Mouse (Mus musculus) myocyte (in vitro differentiated cells): ENCODE measurements at regions not wholly inside any gene's neighbourhood (a gene's known extent, or its start where the extent isn't known, plus 50 kb on each side); places are given as distances from the start of the nearest gene placed in this dataset.

ENCODE experiments used
- CEBPB ChIP-seq: IDR thresholded peaks from 2 replicates; pipeline ENCODE4 v1.6.1; 2011; ENCODE audit warnings: mild to moderate bottlenecking, moderate library complexity; ENCODE audit not compliant: poor library complexity, insufficient read depth, severe bottlenecking
- MAX ChIP-seq: IDR thresholded peaks from one replicate; pipeline ENCODE4 v1.6.1; 2011; ENCODE audit warnings: low read depth, mild to moderate bottlenecking, control low read depth
- MYOD1 ChIP-seq, 3 experiments: IDR thresholded peaks; one replicate each; pipeline ENCODE4 v1.6.1; 2011; ENCODE audit warnings: control low read depth in 2 of 3, low read depth in 2 of 3, mild to moderate bottlenecking in 2 of 3, moderate library complexity in 1 of 3; ENCODE audit not compliant: insufficient read length in 2 of 3, control insufficient read depth in 1 of 3
- POLR2A ChIP-seq: IDR thresholded peaks from one replicate; pipeline ENCODE4 v1.6.1; 2011; ENCODE audit warnings: low read depth, mild to moderate bottlenecking, control low read depth, moderate library complexity; ENCODE audit not compliant: insufficient read length
- USF1 ChIP-seq: IDR thresholded peaks from one replicate; pipeline ENCODE4 v1.6.1; 2011; ENCODE audit warnings: low read depth, mild to moderate bottlenecking, control low read depth, moderate library complexity

GRCm38 (mm10) chr3:15110037-15110748 lies 221.9 kb downstream of the Gm9733 start:
- no peak for TF ChIP-seq POLR2A
- TF ChIP-seq USF1: no peak
- TF ChIP-seq CEBPB: no peak
- TF ChIP-seq MYOD1 (IDR thresholded peaks at IDR 0.05; ENCODE audit: control insufficient read depth in 1 of 3, insufficient read length in 2 of 3, low read depth in 2 of 3): no peak
- TF ChIP-seq MAX: no peak
